26 mouse cellular contexts compared by ENCODE assay signal in genomic region chr13:9151100-9151499, GRCm38 (mm10). TPM values are rescaled to one million over a fixed set of nuclear protein-coding genes. Genes with fewer than 3 reads are reported as not detected.
DNase-seq lines count a peak whose midpoint lies in the region; ATAC-seq and TF ChIP-seq lines count a peak whose summit lies in the region.
"Had no signal": no experiment of that assay in that cellular context is flagged by ENCODE, and none has a peak within 500 bp of the region (broad histone marks: within the 10 kb centered on the region; RNA-seq: fewer than 3 reads in every experiment).

No protein-coding gene starts in this region.

- H3K36me3 ChIP-seq in limb, embryonic 12.5 days = peaks cover 75% of the 10 kb centered on the region
- peaks cover 92% of the 10 kb centered on the region for H3K36me3 ChIP-seq in limb, embryonic 10.5 days
- H3K36me3 ChIP-seq in intestine, postnatal 0 days (ENCODE audit: control insufficient read depth, insufficient read depth) = peaks cover 43% of the 10 kb centered on the region
- H3K36me3 ChIP-seq in stomach, embryonic 15.5 days = peaks cover 26% of the 10 kb centered on the region

- no peaks in the 10 kb centered on the region for H3K27me3 ChIP-seq in limb, embryonic 12.5 days
- H3K27me3 ChIP-seq in limb, embryonic 10.5 days (ENCODE audit: low read depth, poor library complexity, severe bottlenecking) = no peaks in the 10 kb centered on the region
- H3K27me3 ChIP-seq in intestine, postnatal 0 days (replicated peaks; ENCODE audit: control insufficient read depth, insufficient read depth, low read length) = no peaks in the 10 kb centered on the region
- H3K27me3 ChIP-seq in stomach, embryonic 15.5 days (replicated peaks) = no peaks in the 10 kb centered on the region
- H3K27me3 ChIP-seq: CH12.LX; heart, embryonic 13.5 days; hindbrain, embryonic 12.5 days; hindbrain, embryonic 15.5 days had no signal

- H3K9ac ChIP-seq in limb, embryonic 12.5 days (replicated peaks) = no peak overlapping the region
- H3K9ac ChIP-seq in intestine, postnatal 0 days (ENCODE audit: low read depth, low read length) = no peak overlapping the region
- H3K9ac ChIP-seq in stomach, embryonic 15.5 days = no peak overlapping the region
- H3K9ac ChIP-seq: forebrain, postnatal 0 days; heart, embryonic 13.5 days; hindbrain, embryonic 12.5 days; hindbrain, embryonic 15.5 days had no signal

- H3K27ac ChIP-seq in limb, embryonic 12.5 days = no peak overlapping the region
- no peak overlapping the region for H3K27ac ChIP-seq in limb, embryonic 10.5 days
- H3K27ac ChIP-seq in intestine, postnatal 0 days (ENCODE audit: low read depth, low read length) = peak overlapping the region; percentile 80
- H3K27ac ChIP-seq in stomach, embryonic 15.5 days = no peak overlapping the region
- H3K27ac ChIP-seq: heart, adult 2 months; heart, embryonic 10.5 days; heart, embryonic 13.5 days; hindbrain, embryonic 12.5 days; hindbrain, embryonic 15.5 days had no signal

- H3K4me2 ChIP-seq in limb, embryonic 12.5 days = no peak overlapping the region
- H3K4me2 ChIP-seq in intestine, postnatal 0 days (replicated peaks; ENCODE audit: low read depth) = no peak overlapping the region
- H3K4me2 ChIP-seq in stomach, embryonic 15.5 days = no peak overlapping the region
- H3K4me2 ChIP-seq: heart, embryonic 13.5 days; hindbrain, embryonic 12.5 days; hindbrain, embryonic 15.5 days had no signal

- ATAC-seq in limb, embryonic 12.5 days (ENCODE audit: insufficient number of reproducible peaks, insufficient read depth, low FRiP score, low TSS enrichment, low read depth) = peak; percentile 82; the same call in 1 of the 2 replicates
- peak; percentile 95 for ATAC-seq in intestine, postnatal 0 days
- peak; percentile 74 for ATAC-seq in stomach, embryonic 15.5 days (ENCODE audit: insufficient read depth, low FRiP score, low read depth)
- ATAC-seq: activated CD4-positive, CD25-positive, alpha-beta regulatory T cell, adult 4 months; forebrain, embryonic 14.5 days; forebrain, postnatal 0 days had no signal

- H3K4me1 ChIP-seq in limb, embryonic 12.5 days (replicated peaks) = peaks cover 6% of the 10 kb centered on the region; the same call in 1 of the 2 replicates
- no peaks in the 10 kb centered on the region for H3K4me1 ChIP-seq in limb, embryonic 10.5 days
- no peaks in the 10 kb centered on the region for H3K4me1 ChIP-seq in intestine, postnatal 0 days (replicated peaks; ENCODE audit: control insufficient read depth, insufficient read depth, low read length)
- H3K4me1 ChIP-seq in stomach, embryonic 15.5 days = no peaks in the 10 kb centered on the region
- H3K4me1 ChIP-seq: heart, embryonic 10.5 days; hindbrain, embryonic 12.5 days; hindbrain, embryonic 15.5 days had no signal

- 60% methylated on average over 6 of the region's 6 CpGs for WGBS in limb, embryonic 12.5 days
- WGBS in limb, embryonic 10.5 days = 79% methylated on average over 6 of the region's 6 CpGs
- WGBS in intestine, postnatal 0 days = 46% methylated on average over 6 of the region's 6 CpGs
- 81% methylated on average over 6 of the region's 6 CpGs for WGBS in stomach, embryonic 15.5 days

- no peak for TF ChIP-seq CTCF in intestine, postnatal 0 days (IDR thresholded peaks at IDR 0.05; ENCODE audit: low read depth)

- H3K4me3 ChIP-seq in limb, embryonic 12.5 days (replicated peaks) = no peak overlapping the region
- H3K4me3 ChIP-seq in limb, embryonic 10.5 days = no peak overlapping the region
- H3K4me3 ChIP-seq in intestine, postnatal 0 days (ENCODE audit: low read depth, low read length) = no peak overlapping the region
- no peak overlapping the region for H3K4me3 ChIP-seq in stomach, embryonic 15.5 days (replicated peaks)
- H3K4me3 ChIP-seq: heart, adult 2 months; heart, embryonic 10.5 days; heart, embryonic 13.5 days; hindbrain, embryonic 12.5 days; hindbrain, embryonic 15.5 days had no signal

- H3K9me3 ChIP-seq in limb, embryonic 12.5 days = no peaks in the 10 kb centered on the region
- no peaks in the 10 kb centered on the region for H3K9me3 ChIP-seq in limb, embryonic 10.5 days (replicated peaks)
- H3K9me3 ChIP-seq in intestine, postnatal 0 days (ENCODE audit: control insufficient read depth) = no peaks in the 10 kb centered on the region
- H3K9me3 ChIP-seq in stomach, embryonic 15.5 days = no peaks in the 10 kb centered on the region
- H3K9me3 ChIP-seq: G1E; heart, embryonic 10.5 days; heart, embryonic 13.5 days; hindbrain, embryonic 12.5 days; hindbrain, embryonic 15.5 days had no signal

- DNase-seq in limb, embryonic 10.5 days (ENCODE audit: low spot score) = no peak
- no peak for DNase-seq in layer of hippocampus, postnatal 25 days (ENCODE audit: extremely low spot score in 1 of 2, low spot score in 1 of 2)
- no peak for DNase-seq in liver
- DNase-seq in Muller cell, postnatal 12 days (ENCODE audit: inconsistent ontology term) = no peak
- no peak for DNase-seq in MN1 (ENCODE audit: low spot score)
- DNase-seq: adrenal gland, postnatal 10 days; adrenal gland, postnatal 36 days; cerebellum, adult 18-20 months; cerebellum, adult 9-10 months; cerebellum, postnatal 14 days; forebrain, postnatal 0 days; gastrocnemius, postnatal 10 days; gastrocnemius, postnatal 36 days; heart, adult 2 months; heart, postnatal 14 days had no signal

RNA-seq across cellular contexts. Expression of gene Larp4b, which starts 57.4 kb away (rescaled TPM):
- polyA plus RNA-seq in limb, embryonic 12.5 days (2016; fragmentation: Nextera tagmentation; extraction: Ambion mirVana) = 32.2 and 35.0 TPM in 2 replicates
- 28.9 and 31.0 TPM in 2 replicates for polyA plus RNA-seq in limb, embryonic 10.5 days (2016; fragmentation: Nextera tagmentation; extraction: Ambion mirVana)
- 32.5 and 35.8 TPM in 2 replicates for polyA plus RNA-seq in intestine, postnatal 0 days (2015; fragmentation: Nextera tagmentation; extraction: Ambion mirVana)
- polyA plus RNA-seq in stomach, embryonic 15.5 days (2015; fragmentation: Nextera tagmentation; extraction: Ambion mirVana) = 37.6 and 37.8 TPM in 2 replicates
- 10 to 100 TPM; 73.2 to 76.8 TPM for total RNA-seq in layer of hippocampus, postnatal 25 days (2021)
